9 mouse cellular contexts compared by ENCODE assay signal in genomic region chr11:120160478-120160877, GRCm38 (mm10). TPM values are rescaled to one million over a fixed set of nuclear protein-coding genes. Genes with fewer than 3 reads are reported as not detected.
DNase-seq lines count a peak whose midpoint lies in the region; ATAC-seq and TF ChIP-seq lines count a peak whose summit lies in the region.
"Had no signal": no experiment of that assay in that cellular context is flagged by ENCODE, and none has a peak within 500 bp of the region (broad histone marks: within the 10 kb centered on the region; RNA-seq: fewer than 3 reads in every experiment).

No protein-coding gene starts in this region.

- peak; percentile 82 for TF ChIP-seq CTCF in liver, adult 2 months (IDR thresholded peaks at IDR 0.05; ENCODE audit: low read depth, low read length)

- 73% methylated on average over 4 of the region's 4 CpGs for WGBS in forebrain, embryonic 10.5 days
- 74% methylated on average over 4 of the region's 4 CpGs for WGBS in forebrain, embryonic 12.5 days
- 75% methylated on average over 4 of the region's 4 CpGs for WGBS in liver, adult 2 months
- WGBS in liver, embryonic 11.5 days, result 65% methylated on average over 4 of the region's 4 CpGs

- H3K4me1 ChIP-seq in forebrain, embryonic 10.5 days, result peaks cover 50% of the 10 kb centered on the region
- peaks cover 28% of the 10 kb centered on the region for H3K4me1 ChIP-seq in forebrain, embryonic 12.5 days
- no peaks in the 10 kb centered on the region for H3K4me1 ChIP-seq in liver, adult 2 months (ENCODE audit: control insufficient read depth, insufficient read depth, low read length)
- peaks cover 31% of the 10 kb centered on the region for H3K4me1 ChIP-seq in liver, embryonic 11.5 days (replicated peaks; ENCODE audit: control insufficient read depth, insufficient read depth, low read length)

- no peak overlapping the region for H3K4me3 ChIP-seq in forebrain, embryonic 10.5 days
- no peak overlapping the region for H3K4me3 ChIP-seq in forebrain, embryonic 12.5 days (replicated peaks)
- no peak overlapping the region for H3K4me3 ChIP-seq in liver, adult 2 months (ENCODE audit: insufficient read depth, low read depth, low read length)
- H3K4me3 ChIP-seq in liver, embryonic 11.5 days (ENCODE audit: low read depth, low read length), result no peak overlapping the region
- H3K4me3 ChIP-seq: liver, embryonic 13.5 days had no signal

- H3K27ac ChIP-seq in forebrain, embryonic 10.5 days, result peak overlapping the region; percentile 67
- H3K27ac ChIP-seq in forebrain, embryonic 12.5 days, result no peak overlapping the region
- no peak overlapping the region for H3K27ac ChIP-seq in liver, adult 2 months (replicated peaks; ENCODE audit: insufficient read depth, low read depth, low read length)
- H3K27ac ChIP-seq in liver, embryonic 11.5 days (ENCODE audit: low read depth, low read length), result no peak overlapping the region; the same call in 1 of the 2 replicates
- H3K27ac ChIP-seq: liver, embryonic 13.5 days had no signal

- no peak overlapping the region for H3K4me2 ChIP-seq in forebrain, embryonic 12.5 days
- H3K4me2 ChIP-seq in liver, embryonic 11.5 days, result no peak overlapping the region
- H3K4me2 ChIP-seq: liver, embryonic 13.5 days had no signal

- no peaks in the 10 kb centered on the region for H3K79me2 ChIP-seq in liver, adult 2 months (ENCODE audit: control insufficient read depth, insufficient read depth, low read length)

- H3K36me3 ChIP-seq in forebrain, embryonic 10.5 days (replicated peaks), result no peaks in the 10 kb centered on the region
- no peaks in the 10 kb centered on the region for H3K36me3 ChIP-seq in forebrain, embryonic 12.5 days (replicated peaks)
- no peaks in the 10 kb centered on the region for H3K36me3 ChIP-seq in liver, adult 2 months (ENCODE audit: control insufficient read depth, insufficient read depth, low read length)
- H3K36me3 ChIP-seq in liver, embryonic 11.5 days (ENCODE audit: control insufficient read depth, insufficient read depth, low read length), result no peaks in the 10 kb centered on the region
- H3K36me3 ChIP-seq: liver, embryonic 13.5 days had no signal

- peaks cover 1% of the 10 kb centered on the region; the same call in 1 of the 2 replicates for H3K9me3 ChIP-seq in forebrain, embryonic 10.5 days
- H3K9me3 ChIP-seq in forebrain, embryonic 12.5 days, result no peaks in the 10 kb centered on the region
- H3K9me3 ChIP-seq in liver, embryonic 11.5 days (ENCODE audit: control insufficient read depth, low read length), result no peaks in the 10 kb centered on the region
- H3K9me3 ChIP-seq: liver, embryonic 13.5 days had no signal

- ATAC-seq in forebrain, embryonic 12.5 days (ENCODE audit: low FRiP score), result no peak; the same call in 1 of the 2 replicates
- no peak for ATAC-seq in liver, embryonic 11.5 days (replicated peaks; ENCODE audit: low FRiP score)

- no peak for DNase-seq in forebrain, embryonic 10.5 days (ENCODE audit: extremely low spot score, low spot score)
- DNase-seq in liver, adult 2 months (ENCODE audit: extremely low read depth, low read depth, low spot score), result no peak
- no peak for DNase-seq in liver, embryonic 11.5 days (ENCODE audit: low spot score)
- peak; percentile 75 for DNase-seq in adrenal gland, postnatal 14 days
- peak; percentile 44 for DNase-seq in lung, postnatal 14 days
- no peak for DNase-seq in spleen, postnatal 14 days (ENCODE audit: low spot score in 2 of 2)
- no peak for DNase-seq in right cerebral cortex, adult 18-20 months
- DNase-seq: liver, embryonic 13.5 days had no signal

- TF ChIP-seq POLR2A in liver, adult 2 months (IDR thresholded peaks at IDR 0.05; ENCODE audit: extremely low read depth, insufficient read depth, low read length), result no peak

- no peak overlapping the region for H3K9ac ChIP-seq in forebrain, embryonic 12.5 days
- no peak overlapping the region for H3K9ac ChIP-seq in liver, adult 2 months (ENCODE audit: low read depth, low read length)
- H3K9ac ChIP-seq in liver, embryonic 11.5 days (ENCODE audit: low read depth, low read length), result no peak overlapping the region
- H3K9ac ChIP-seq: liver, embryonic 13.5 days had no signal

- peaks cover 8% of the 10 kb centered on the region; the same call in 1 of the 2 replicates for H3K27me3 ChIP-seq in forebrain, embryonic 10.5 days (ENCODE audit: poor library complexity, severe bottlenecking)
- peaks cover 13% of the 10 kb centered on the region for H3K27me3 ChIP-seq in forebrain, embryonic 12.5 days
- no peaks in the 10 kb centered on the region for H3K27me3 ChIP-seq in liver, adult 2 months (ENCODE audit: control insufficient read depth, insufficient read depth, low read length)
- H3K27me3 ChIP-seq in liver, embryonic 11.5 days (replicated peaks; ENCODE audit: control insufficient read depth, insufficient read depth, low read length), result no peaks in the 10 kb centered on the region
- H3K27me3 ChIP-seq: liver, embryonic 13.5 days had no signal

RNA-seq across cellular contexts. Expression of gene Slc38a10, which starts 9.3 kb away (rescaled TPM):
- 90.6 and 93.2 TPM in 2 replicates for polyA plus RNA-seq in forebrain, embryonic 10.5 days (2016; fragmentation: Nextera tagmentation; extraction: Ambion mirVana)
- polyA plus RNA-seq in forebrain, embryonic 12.5 days (2016; fragmentation: Nextera tagmentation; extraction: Ambion mirVana), result 88.6 and 91.3 TPM in 2 replicates
- 41.1 and 47.8 TPM in 2 replicates for total RNA-seq in liver, adult 2 months (2014; rRNA removed)
- polyA plus RNA-seq in liver, adult 2 months (2012; rRNA removed), result 75.1 and 90.2 TPM in 2 replicates
- polyA plus RNA-seq in liver, embryonic 11.5 days (2014; fragmentation: Nextera tagmentation; extraction: Ambion mirVana), result 59.4 and 64.5 TPM in 2 replicates
- total RNA-seq in adrenal gland, postnatal 14 days (2021), result 105 and 115 TPM in 2 replicates

Comparison
In these comparisons a context has a peak if more than half of its experiments do, and no peak if none do; other contexts are left out.
1. DNase-seq: peak in adrenal gland, postnatal 14 days (single experiment) and lung, postnatal 14 days (single experiment); none in forebrain, embryonic 10.5 days (single experiment), liver, adult 2 months (single experiment), liver, embryonic 11.5 days (single experiment), spleen, postnatal 14 days (0 of 2) and right cerebral cortex, adult 18-20 months (single experiment).